20 mouse cellular contexts compared by ENCODE assay signal in the genomic region with DNA sequence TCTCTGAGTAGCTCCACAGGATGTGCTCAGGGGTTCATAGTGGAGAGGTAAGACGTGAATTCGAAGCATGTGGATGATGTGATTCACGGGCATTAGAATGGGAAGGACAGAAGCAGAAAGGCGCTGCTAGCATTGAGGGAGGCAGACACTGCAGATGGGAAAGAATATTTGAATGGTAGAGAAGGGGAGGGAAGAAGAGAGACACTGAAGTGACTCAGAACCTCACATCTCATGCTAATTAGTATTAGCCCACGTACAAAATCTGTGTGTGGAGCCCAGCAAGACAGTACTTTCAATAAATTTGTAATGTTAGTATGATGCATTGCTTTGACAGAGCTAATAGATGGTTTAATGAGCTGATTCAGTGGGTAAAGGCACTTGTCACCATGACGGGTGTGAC. TPM values are rescaled to one million over a fixed set of nuclear protein-coding genes. Genes with fewer than 3 reads are reported as not detected.
DNase-seq lines count a peak whose midpoint lies in the region; ATAC-seq and TF ChIP-seq lines count a peak whose summit lies in the region.
"Had no signal": no experiment of that assay in that cellular context is flagged by ENCODE, and none has a peak within 500 bp of the region (broad histone marks: within the 10 kb centered on the region; RNA-seq: fewer than 3 reads in every experiment).

No protein-coding gene starts in this region.

- no peak overlapping the region for H3K4me2 ChIP-seq in kidney, embryonic 14.5 days (replicated peaks; ENCODE audit: low read depth, low read length)
- H3K4me2 ChIP-seq: embryonic facial prominence, embryonic 12.5 days; forebrain, embryonic 13.5 days; forebrain, embryonic 15.5 days had no signal

- H3K9me3 ChIP-seq in kidney, embryonic 14.5 days (ENCODE audit: control insufficient read depth, low read length): no peaks in the 10 kb centered on the region
- H3K9me3 ChIP-seq: embryonic facial prominence, embryonic 10.5 days; embryonic facial prominence, embryonic 12.5 days; forebrain, embryonic 13.5 days; forebrain, embryonic 15.5 days had no signal

- no peaks in the 10 kb centered on the region for H3K27me3 ChIP-seq in testis, adult 2 months (ENCODE audit: control insufficient read depth, insufficient read depth, low read length)
- no peaks in the 10 kb centered on the region for H3K27me3 ChIP-seq in kidney, embryonic 14.5 days (ENCODE audit: control insufficient read depth, insufficient read depth, low read length)
- H3K27me3 ChIP-seq: embryonic facial prominence, embryonic 12.5 days; forebrain, embryonic 13.5 days; forebrain, embryonic 15.5 days had no signal

- H3K27ac ChIP-seq in layer of hippocampus, adult 2 months: peak overlapping the region; percentile 24; the same call in 1 of the 2 replicates
- H3K27ac ChIP-seq in testis, adult 2 months (ENCODE audit: control insufficient read depth, insufficient read depth, low read depth, low read length): no peak overlapping the region
- no peak overlapping the region for H3K27ac ChIP-seq in kidney, embryonic 14.5 days (ENCODE audit: low read depth, low read length)
- H3K27ac ChIP-seq: embryonic facial prominence, embryonic 10.5 days; embryonic facial prominence, embryonic 12.5 days; forebrain, embryonic 13.5 days; forebrain, embryonic 15.5 days had no signal

- DNase-seq in layer of hippocampus, adult 11-12 months (ENCODE audit: low spot score): peak; percentile 15
- no peak for DNase-seq in layer of hippocampus, postnatal 10 days (ENCODE audit: low spot score in 2 of 2)
- DNase-seq in layer of hippocampus, adult 2 months (ENCODE audit: low spot score in 2 of 2): peak in 1 of 2 experiments; percentile 51
- no peak for DNase-seq in layer of hippocampus, adult 9-10 months (ENCODE audit: low spot score)
- no peak for DNase-seq in testis, postnatal 14 days (ENCODE audit: low spot score)
- DNase-seq: adrenal gland, adult 2 months; adrenal gland, postnatal 10 days; adrenal gland, postnatal 25 days; cerebellum, adult 11-12 months; cerebellum, adult 2 months; cerebellum, adult 9-10 months; cerebellum, postnatal 10 days; cerebellum, postnatal 25 days had no signal

- H3K36me3 ChIP-seq in testis, adult 2 months (ENCODE audit: control insufficient read depth, insufficient read depth, low read length): no peaks in the 10 kb centered on the region
- H3K36me3 ChIP-seq in kidney, embryonic 14.5 days (ENCODE audit: control insufficient read depth, insufficient read depth, low read length): no peaks in the 10 kb centered on the region
- H3K36me3 ChIP-seq: embryonic facial prominence, embryonic 10.5 days; embryonic facial prominence, embryonic 12.5 days had no signal

- no peak overlapping the region for H3K9ac ChIP-seq in kidney, embryonic 14.5 days (ENCODE audit: low read depth, low read length)
- H3K9ac ChIP-seq: embryonic facial prominence, embryonic 12.5 days; forebrain, embryonic 13.5 days; forebrain, embryonic 15.5 days had no signal

- TF ChIP-seq POLR2A in testis, adult 2 months (IDR thresholded peaks at IDR 0.05; ENCODE audit: control insufficient read depth, low read depth, low read length): no peak

- 79% methylated on average over 6 of the region's 6 CpGs for WGBS in kidney, embryonic 14.5 days

- no peak overlapping the region for H3K4me3 ChIP-seq in layer of hippocampus, adult 2 months
- peak overlapping the region; percentile 49; the same call in 1 of the 2 replicates for H3K4me3 ChIP-seq in testis, adult 2 months (ENCODE audit: control insufficient read depth, low read depth, low read length)
- no peak overlapping the region for H3K4me3 ChIP-seq in kidney, embryonic 14.5 days (ENCODE audit: low read length)
- H3K4me3 ChIP-seq: embryonic facial prominence, embryonic 10.5 days; embryonic facial prominence, embryonic 12.5 days; forebrain, embryonic 13.5 days; forebrain, embryonic 15.5 days had no signal

- no peak for TF ChIP-seq CTCF in layer of hippocampus, adult 2 months (conservative IDR thresholded peaks at IDR 0.05)
- no peak for TF ChIP-seq CTCF in testis, adult 2 months (IDR thresholded peaks at IDR 0.05; ENCODE audit: control insufficient read depth, insufficient read depth, insufficient replicate concordance, low read depth, low read length)

- no peaks in the 10 kb centered on the region for H3K4me1 ChIP-seq in testis, adult 2 months (ENCODE audit: control insufficient read depth, insufficient read depth, low read length)
- no peaks in the 10 kb centered on the region for H3K4me1 ChIP-seq in kidney, embryonic 14.5 days (ENCODE audit: control insufficient read depth, insufficient read depth, low read length)
- H3K4me1 ChIP-seq: embryonic facial prominence, embryonic 10.5 days; embryonic facial prominence, embryonic 12.5 days; forebrain, embryonic 13.5 days; forebrain, embryonic 15.5 days had no signal

- no peak for ATAC-seq in kidney, embryonic 14.5 days (ENCODE audit: low FRiP score, low TSS enrichment)
- ATAC-seq: forebrain, embryonic 13.5 days; forebrain, embryonic 15.5 days had no signal

RNA-seq across cellular contexts. Expression of a gene that starts 13.9 kb away (rescaled TPM):
- total RNA-seq in layer of hippocampus, postnatal 10 days (2021): 100 to 1,000 TPM; 186 to 199 TPM
- total RNA-seq in layer of hippocampus, adult 2 months (2021): 100 to 1,000 TPM; 229 to 242 TPM
- polyA plus RNA-seq in testis, adult 2 months (2012; rRNA removed): 0.08 and 0.28 TPM in 2 replicates
- polyA plus RNA-seq in kidney, embryonic 14.5 days (2014; fragmentation: Nextera tagmentation; extraction: Ambion mirVana): 0.44 and 1.1 TPM in 2 replicates
- total RNA-seq: MEL had no signal
